Mouse (Mus musculus): ENCODE results near the gene 1700016H13Rik. TPM values are rescaled to one million over a fixed set of nuclear protein-coding genes. Genes with fewer than 3 reads are reported as not detected.
A peak's percentile ranks its signal among the peaks of the same experiment; 100 is the strongest.

Gene 1700016H13Rik
- not detected for total RNA-seq (2021)
- long read RNA-seq, experiment 1, partial matches to known transcripts: 0 of 1 reads
- long read RNA-seq, experiment 1, other reads (novel, unspliced or antisense): 1 of 1 reads
- long read RNA-seq, experiment 2: 0 reads

DNA sequence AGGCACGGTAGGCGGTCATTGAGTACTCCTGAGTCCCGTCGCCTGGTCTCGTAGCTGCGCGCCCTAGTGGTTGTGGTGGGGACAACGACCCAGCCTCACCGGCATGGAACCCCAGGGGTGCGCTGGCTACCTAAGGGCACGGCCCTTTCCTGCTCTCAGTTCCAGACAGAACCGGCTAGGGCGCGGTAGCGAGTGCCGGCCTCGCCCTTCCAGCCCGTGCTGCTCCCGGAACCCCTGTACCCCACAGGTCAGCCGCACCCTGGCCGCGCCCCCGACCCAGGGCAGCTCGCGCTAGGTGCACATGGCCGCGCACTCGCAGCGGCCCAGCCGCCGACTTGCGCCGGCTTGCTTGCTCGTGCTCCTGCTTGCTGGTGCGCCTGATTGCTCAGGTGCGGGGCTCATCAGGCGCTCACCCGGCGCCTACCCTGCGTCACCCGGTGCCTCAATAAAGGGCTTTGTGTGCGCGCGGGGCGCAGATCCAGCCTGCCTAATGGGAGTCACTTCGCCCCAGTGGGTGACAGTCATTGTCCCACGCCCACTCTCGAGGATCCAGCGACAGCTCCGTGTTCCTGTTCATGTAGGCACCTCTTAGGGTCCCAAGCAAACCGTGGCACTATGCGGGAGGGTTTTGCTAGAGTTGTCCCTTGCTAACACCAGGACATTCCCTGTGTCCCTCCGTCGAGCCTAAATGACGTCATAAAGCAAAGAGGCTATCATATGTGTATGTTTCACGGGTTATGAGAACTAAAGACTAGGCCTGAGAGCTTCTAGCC, at the start of gene 1700016H13Rik:
Gene 1700016H13Rik, minus strand, starts transcription at position 665 of the 773 bp plus-strand sequence.
- H3K27ac ChIP-seq: no peak within 1 kb of the TSS
- peak within 1 kb of the TSS; percentile 56 for H3K4me3 ChIP-seq
- DNase-seq (ENCODE audit: extremely low spot score in 1 of 2, low spot score in 2 of 2): peak; percentile 52 to 62
- intact Hi-C loops (cut with DNase I): no loop called here
- peak; percentile 49 for TF ChIP-seq CTCF (IDR thresholded peaks at IDR 0.05)

DNA sequence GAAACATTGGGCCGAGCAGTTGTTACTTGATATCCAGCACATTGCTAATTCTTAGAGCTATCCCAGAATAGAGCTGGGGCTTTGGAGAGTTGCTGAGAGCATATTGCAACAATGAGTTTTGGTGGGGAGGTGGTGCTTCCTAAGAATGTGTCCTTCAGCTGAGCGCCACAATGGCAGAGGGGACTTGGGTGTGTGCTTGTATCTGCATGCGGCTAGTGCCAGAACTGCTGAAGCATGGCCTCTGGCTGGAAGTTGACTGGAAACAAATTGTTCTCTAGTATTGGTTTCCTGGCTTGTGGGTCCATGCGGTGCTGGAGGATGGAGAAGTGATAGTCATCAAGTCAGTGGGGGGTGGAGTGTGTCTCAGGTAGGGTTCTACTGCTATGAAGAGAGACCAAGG, 49.5 kb upstream of the 1700016H13Rik start:
- intact Hi-C loops (cut with DNase I): no loop called here
- TF ChIP-seq CTCF (IDR thresholded peaks at IDR 0.05): no peak
- no peak for DNase-seq (ENCODE audit: extremely low spot score in 1 of 2, low spot score in 2 of 2)
- Histone ChIP-seq H3K27ac (no peak overlapping the region), H3K4me3 (no peak overlapping the region)

DNA sequence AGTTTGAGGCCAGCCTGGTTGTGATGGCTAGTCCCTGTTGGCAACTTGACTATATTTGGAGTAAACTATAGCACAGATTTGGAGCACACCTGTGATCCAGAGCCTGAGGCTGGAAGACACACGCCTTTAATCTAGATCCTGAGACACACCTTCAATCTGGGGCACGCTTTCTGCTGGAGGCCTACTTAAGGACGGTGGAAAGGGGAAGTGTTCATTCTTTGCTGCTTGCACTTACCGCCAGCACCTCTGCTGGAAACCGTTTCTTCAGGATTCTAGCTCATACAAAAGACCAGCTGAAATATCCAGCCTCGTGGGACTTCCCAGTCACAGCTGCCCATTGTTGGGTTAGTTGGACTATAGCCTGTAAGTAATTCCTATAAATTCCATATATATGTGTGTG, 46.7 kb upstream of the 1700016H13Rik start:
- intact Hi-C loops (cut with DNase I): no loop called here
- no peak for DNase-seq (ENCODE audit: extremely low spot score in 1 of 2, low spot score in 2 of 2)
- Histone ChIP-seq H3K27ac (no peak overlapping the region), H3K4me3 (no peak overlapping the region)
- TF ChIP-seq CTCF (IDR thresholded peaks at IDR 0.05): no peak

DNA sequence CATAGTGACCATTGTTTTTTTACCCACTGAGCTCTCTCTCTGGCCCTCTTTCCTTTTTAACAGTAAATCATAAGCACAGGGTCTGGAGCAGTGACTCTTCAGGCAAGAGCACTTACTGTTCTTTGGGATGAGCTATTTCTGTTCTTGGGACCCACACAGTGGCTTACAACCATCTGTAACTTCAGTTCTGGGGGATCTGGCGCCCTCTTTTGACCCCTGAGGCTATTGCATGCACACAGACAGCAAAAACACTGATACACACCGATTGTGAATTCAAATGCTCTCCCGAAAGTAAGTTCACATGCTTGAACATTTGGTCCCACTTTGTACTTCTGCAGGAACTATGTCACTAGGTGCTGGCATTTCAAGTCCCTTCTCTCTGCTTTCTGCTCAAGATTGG, 45.7 kb upstream of the 1700016H13Rik start:
- Histone ChIP-seq H3K4me3 (no peak overlapping the region), H3K27ac (no peak overlapping the region)
- TF ChIP-seq CTCF (IDR thresholded peaks at IDR 0.05): peak; percentile 25
- no peak for DNase-seq (ENCODE audit: extremely low spot score in 1 of 2, low spot score in 2 of 2)
- intact Hi-C loops (cut with DNase I): no loop called here

DNA sequence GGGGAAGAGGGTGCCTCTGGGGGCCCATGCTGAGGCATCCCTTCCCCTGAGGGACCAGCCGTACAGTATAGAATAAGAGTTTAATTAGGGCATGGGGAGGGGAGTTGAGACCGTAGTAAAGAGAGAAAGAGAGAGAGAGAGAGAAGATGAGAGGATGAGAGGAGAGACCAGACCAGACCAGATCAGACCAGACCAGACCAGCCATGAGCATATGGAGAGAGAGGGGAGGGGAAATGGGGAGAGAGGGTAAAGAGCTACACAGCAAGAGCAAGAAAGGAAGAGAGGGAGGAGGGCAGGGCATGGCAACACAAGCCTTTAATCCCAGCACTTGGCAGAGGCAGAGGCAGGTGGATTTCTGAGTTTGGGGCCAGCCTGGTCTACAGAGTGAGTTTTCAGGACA, 44.9 kb upstream of the 1700016H13Rik start:
- intact Hi-C loops (cut with DNase I): no loop called here
- TF ChIP-seq CTCF (IDR thresholded peaks at IDR 0.05): no peak
- Histone ChIP-seq H3K27ac (no peak overlapping the region), H3K4me3 (no peak overlapping the region)
- DNase-seq (ENCODE audit: extremely low spot score in 1 of 2, low spot score in 2 of 2): no peak

DNA sequence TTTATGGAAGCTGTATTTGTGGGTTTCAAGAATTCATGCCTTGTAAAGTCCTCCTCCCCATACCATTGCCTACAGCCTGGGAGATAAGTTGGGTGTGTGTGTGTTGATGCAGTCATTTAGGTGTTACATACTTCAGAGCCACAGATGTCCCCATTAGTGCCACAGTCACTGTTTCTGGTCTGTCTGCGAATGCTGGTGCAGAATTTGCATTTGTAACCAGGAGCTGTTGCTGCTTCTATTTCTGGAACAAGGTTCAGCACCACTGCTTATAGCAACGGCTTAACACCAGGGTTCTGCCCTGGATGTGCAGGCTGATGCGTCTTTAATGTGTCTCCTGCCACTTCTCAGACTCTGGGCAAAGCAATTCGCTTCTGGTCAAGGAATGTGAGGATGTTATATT, 43.7 kb upstream of the 1700016H13Rik start:
- Histone ChIP-seq H3K27ac (no peak overlapping the region), H3K4me3 (no peak overlapping the region)
- no peak for DNase-seq (ENCODE audit: extremely low spot score in 1 of 2, low spot score in 2 of 2)
- TF ChIP-seq CTCF (IDR thresholded peaks at IDR 0.05): no peak
- intact Hi-C loops (cut with DNase I): no loop called here

DNA sequence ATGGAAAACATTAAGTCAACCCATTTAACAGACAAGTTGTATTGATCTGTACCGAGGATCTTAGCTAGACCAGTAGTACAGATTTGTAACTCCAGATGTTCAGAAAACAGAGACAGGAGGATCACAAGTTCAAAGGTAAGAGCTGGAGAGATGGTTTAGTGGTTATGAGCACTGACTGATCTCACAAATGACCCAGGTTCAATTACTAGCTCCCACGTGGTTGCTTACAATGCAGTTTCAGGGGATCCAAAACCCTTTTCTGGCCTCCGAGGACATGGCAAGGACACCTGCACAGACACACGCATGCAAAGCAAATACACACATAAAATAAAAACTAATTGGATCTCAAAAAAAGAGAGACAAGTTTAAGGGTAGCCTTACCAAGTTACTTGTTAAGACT, 42.8 kb upstream of the 1700016H13Rik start:
- H3K4me3 ChIP-seq: no peak overlapping the region
- no peak overlapping the region for H3K27ac ChIP-seq
- no peak for TF ChIP-seq CTCF (IDR thresholded peaks at IDR 0.05)
- intact Hi-C loops (cut with DNase I): no loop called here
- no peak for DNase-seq (ENCODE audit: extremely low spot score in 1 of 2, low spot score in 2 of 2)

DNA sequence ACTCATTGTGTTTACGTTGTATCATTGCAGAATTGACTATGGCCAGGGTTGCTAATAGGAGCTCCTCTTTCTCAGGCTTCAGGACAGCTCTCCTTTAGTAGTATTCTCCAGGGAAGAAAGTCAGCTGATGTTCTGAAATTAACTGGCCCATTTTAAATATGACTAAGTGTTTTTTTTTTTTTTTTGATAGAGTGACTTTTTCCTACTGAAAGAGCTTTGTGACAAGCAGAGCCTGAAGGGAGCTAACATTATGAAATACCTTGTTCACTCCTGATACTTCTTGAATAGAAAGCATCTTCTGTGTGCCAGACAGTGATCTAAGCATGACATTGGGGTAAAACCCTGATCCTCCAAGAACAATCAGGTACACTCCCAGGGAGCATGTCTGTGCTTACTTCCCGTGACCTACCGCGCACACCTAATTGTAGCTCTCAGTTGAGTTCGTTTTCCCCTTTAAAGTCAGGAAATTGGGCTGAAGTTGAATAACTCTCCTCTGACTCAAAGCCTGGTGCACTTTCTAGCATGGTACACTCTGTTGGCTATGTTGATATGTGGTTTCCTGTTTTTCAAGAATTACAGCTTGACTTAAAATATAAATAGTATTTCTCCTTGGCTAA, 42.2 kb upstream of the 1700016H13Rik start:
- TF ChIP-seq CTCF (IDR thresholded peaks at IDR 0.05): no peak
- Histone ChIP-seq H3K27ac (no peak overlapping the region), H3K4me3 (no peak overlapping the region)
- no peak for DNase-seq (ENCODE audit: extremely low spot score in 1 of 2, low spot score in 2 of 2)
- intact Hi-C loops (cut with DNase I): no loop called here

DNA sequence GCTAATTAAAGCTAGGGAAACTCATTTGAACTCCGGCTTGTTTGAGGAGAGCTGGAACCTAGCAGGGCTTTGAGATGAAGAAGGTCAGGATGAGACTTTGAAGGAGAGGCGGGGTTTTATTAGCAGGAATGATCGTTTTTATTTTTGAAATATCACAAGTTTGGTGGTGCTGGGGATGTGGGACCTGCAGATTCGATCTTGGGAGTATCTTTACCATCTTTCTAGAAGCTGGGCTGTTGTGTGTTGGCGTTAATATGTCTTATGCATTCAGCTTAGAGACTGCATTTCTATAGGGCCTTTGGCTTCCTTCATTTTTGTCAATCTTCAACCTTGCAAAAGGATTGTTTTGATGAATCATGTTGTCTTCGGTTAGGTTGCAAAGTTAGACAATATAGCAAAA, 38.3 kb upstream of the 1700016H13Rik start:
- intact Hi-C loops (cut with DNase I): loop anchor here (5.0 kb wide), 1 partner anchor 58 kb away; no protein-coding TSS in a partner anchor
- H3K27ac ChIP-seq: no peak overlapping the region
- TF ChIP-seq CTCF (IDR thresholded peaks at IDR 0.05): no peak
- no peak for DNase-seq (ENCODE audit: extremely low spot score in 1 of 2, low spot score in 2 of 2)
- H3K4me3 ChIP-seq: no peak overlapping the region

DNA sequence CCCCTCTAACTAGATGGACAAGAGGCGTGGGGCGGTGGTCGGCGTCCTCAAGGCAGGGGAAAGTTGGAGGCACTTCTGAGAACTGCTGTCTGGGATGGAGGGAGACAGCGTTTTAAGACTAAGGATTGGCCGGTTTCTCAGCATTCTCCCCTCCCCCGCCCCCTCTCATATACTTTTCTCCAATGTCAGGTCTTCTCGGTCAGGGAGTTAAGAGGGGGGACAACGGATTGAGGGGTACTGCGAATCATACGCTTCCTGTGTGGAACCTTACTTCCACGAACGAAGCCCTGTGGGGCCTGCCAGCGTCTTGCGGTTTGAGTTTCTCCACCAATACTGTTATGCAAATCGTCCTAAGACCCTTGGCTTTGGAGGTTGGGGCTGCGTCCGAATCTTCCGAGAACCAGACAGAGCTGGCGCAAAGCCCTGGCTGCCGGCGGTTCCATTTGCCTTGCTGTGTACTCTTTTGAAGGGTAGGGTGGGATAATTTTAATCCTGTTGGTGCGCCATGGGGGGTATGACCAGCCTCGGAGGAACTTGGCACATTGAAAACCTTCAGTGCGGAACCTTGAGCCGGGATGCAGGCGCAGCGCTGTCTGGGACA, 37.3 kb upstream of the 1700016H13Rik start:
- Histone ChIP-seq H3K4me3 (peak overlapping the region; percentile 67), H3K27ac (no peak overlapping the region)
- intact Hi-C loops (cut with DNase I): loop anchor here (5.0 kb wide), 1 partner anchor 59 kb away; no protein-coding TSS in a partner anchor
- DNase-seq (ENCODE audit: extremely low spot score in 1 of 2, low spot score in 2 of 2): no peak
- no peak for TF ChIP-seq CTCF (IDR thresholded peaks at IDR 0.05)

DNA sequence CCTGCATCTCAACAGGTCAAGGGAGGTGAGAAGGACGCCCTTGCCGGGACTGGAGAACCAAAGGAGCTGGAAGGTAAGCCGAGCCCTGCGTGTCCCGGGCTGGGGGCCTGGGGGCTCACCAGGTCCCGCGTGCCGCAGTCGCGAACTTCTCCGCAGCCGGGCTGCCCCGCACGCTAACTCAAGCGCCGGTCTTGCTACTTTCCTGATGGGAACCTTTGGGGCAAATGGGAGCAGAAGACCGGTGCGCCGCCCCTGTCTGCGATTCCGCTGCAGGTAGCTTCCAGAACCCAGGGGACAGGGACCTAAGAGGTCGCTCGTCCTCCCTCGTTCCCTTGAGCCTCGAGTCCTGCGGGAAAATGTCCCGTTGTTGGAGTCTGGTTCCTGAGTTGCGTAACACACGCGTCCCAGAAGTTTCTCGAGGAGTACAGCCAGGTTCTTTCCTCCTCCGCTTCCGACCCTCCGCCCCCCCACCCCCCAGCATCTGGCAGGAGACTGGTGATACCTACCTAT, 36.8 kb upstream of the 1700016H13Rik start:
- DNase-seq (ENCODE audit: extremely low spot score in 1 of 2, low spot score in 2 of 2): peak in 1 of 2 experiments; percentile 11
- intact Hi-C loops (cut with DNase I): loop anchor here (5.0 kb wide), 1 partner anchor 60 kb away; no protein-coding TSS in a partner anchor
- Histone ChIP-seq H3K27ac (no peak overlapping the region), H3K4me3 (peak overlapping the region; percentile 67)
- no peak for TF ChIP-seq CTCF (IDR thresholded peaks at IDR 0.05)
